Mouse (Mus musculus) E14TG2a.4 (cell line): Measurements from ENCODE around the gene Ppargc1a.

Experiments
- CTCF ChIP-seq: conservative IDR thresholded peaks from 2 replicates; pipeline ENCODE4 v1.5.1; 2014; ENCODE audit warnings: low read length
- NANOG ChIP-seq: IDR thresholded peaks from 2 replicates; pipeline ENCODE4 v1.6.1; 2014; ENCODE audit warnings: borderline replicate concordance, low read length, mixed read lengths
- POU5F1 ChIP-seq: IDR thresholded peaks from 2 replicates; pipeline ENCODE4 v1.6.1; 2014; ENCODE audit warnings: low read length, borderline replicate concordance

GRCm38 (mm10) chr5:51552483-51553091 lies 14.9 kb downstream of the Ppargc1a start:
- no peak for TF ChIP-seq CTCF
- no peak for TF ChIP-seq POU5F1
- no peak for TF ChIP-seq NANOG
